Mouse (Mus musculus) kidney, embryonic 15.5 days (tissue): ENCODE data around the gene Dmxl2. TPM values are rescaled to one million over a fixed set of nuclear protein-coding genes. Genes with fewer than 3 reads are reported as not detected.

Experiments
- ATAC-seq: fragments of 200-750 bp; cut with Nextera tagmentation; replicated peaks from 2 replicates; pipeline ENCODE4 v1.8.0; 2017; ENCODE audit warnings: moderate TSS enrichment; ENCODE audit not compliant: low FRiP score
- H3K27ac ChIP-seq: fragments of 300-500 bp; sonication (generic); 2 replicates; pipeline ENCODE4 v1.5.1; 2015; ENCODE audit warnings: mild to moderate bottlenecking, inconsistent platforms
- H3K27me3 ChIP-seq: fragments of 300-500 bp; sonication (generic); 2 replicates; pipeline ENCODE4 v1.6.1; 2015; ENCODE audit warnings: inconsistent platforms
- H3K36me3 ChIP-seq: fragments of 300-500 bp; sonication (generic); 2 replicates; pipeline ENCODE4 v1.6.1; 2015; ENCODE audit warnings: inconsistent platforms
- H3K4me1 ChIP-seq: fragments of 300-500 bp; sonication (generic); 2 replicates; pipeline ENCODE4 v1.6.1; 2015; ENCODE audit warnings: inconsistent platforms
- H3K4me2 ChIP-seq: fragments of 300-500 bp; sonication (generic); 2 replicates; pipeline ENCODE4 v1.6.1; 2015; ENCODE audit warnings: moderate library complexity, mild to moderate bottlenecking, inconsistent platforms
- H3K4me3 ChIP-seq: fragments of 300-500 bp; sonication (generic); replicated peaks from 2 replicates; pipeline ENCODE4 v1.5.1; 2015; ENCODE audit warnings: mild to moderate bottlenecking, inconsistent platforms
- H3K9ac ChIP-seq: fragments of 300-500 bp; sonication (generic); 2 replicates; pipeline ENCODE4 v1.6.1; 2015; ENCODE audit warnings: mild to moderate bottlenecking, inconsistent platforms
- H3K9me3 ChIP-seq: fragments of 300-500 bp; sonication (generic); replicated peaks from 2 replicates; pipeline ENCODE4 v1.6.1; 2016; ENCODE audit warnings: inconsistent platforms
- WGBS: fragments of 180-500 bp; shearing (Covaris S2); methylation state at CpG from one replicate; pipeline ENCODE4 v1.1.7; 2015; ENCODE audit warnings: mixed read lengths; 5-methylcytosine and 5-hydroxymethylcytosine counted together
- polyA plus RNA-seq: library from polyadenylated mRNA; unstranded; fragments of >200 nt; fragmentation: Nextera tagmentation; extraction: Ambion mirVana; gene quantifications from 2 replicates; pipeline ENCODE4 v1.2.1, GENCODE M21; 2015

The Dmxl2 gene
- polyA plus RNA-seq, 1 experiment from 2014 or later: 6.3 TPM

GRCm38 (mm10) chr9:54490431-54490830 lies 11.0 kb downstream of the Dmxl2 start:
- Histone ChIP-seq H3K27ac (no peak overlapping the region), H3K4me2 (no peak overlapping the region), H3K36me3 (no peaks in the 10 kb centered on the region), H3K27me3 (no peaks in the 10 kb centered on the region), H3K9ac (no peak overlapping the region), H3K4me1 (no peaks in the 10 kb centered on the region), H3K4me3 (no peak overlapping the region), H3K9me3 (no peaks in the 10 kb centered on the region)
- no peak for ATAC-seq
- 90% methylated on average over 2 of the region's 2 CpGs for WGBS

GRCm38 (mm10) chr9:54489599-54489998 lies 11.8 kb downstream of the Dmxl2 start:
- WGBS: 74% methylated on average over 2 of the region's 2 CpGs
- H3K4me3 ChIP-seq: no peak overlapping the region
- H3K27me3 ChIP-seq: no peaks in the 10 kb centered on the region
- no peaks in the 10 kb centered on the region for H3K9me3 ChIP-seq
- H3K4me2 ChIP-seq: no peak overlapping the region
- no peak for ATAC-seq
- H3K27ac ChIP-seq: no peak overlapping the region
- H3K4me1 ChIP-seq: no peaks in the 10 kb centered on the region
- H3K36me3 ChIP-seq: no peaks in the 10 kb centered on the region
- H3K9ac ChIP-seq: no peak overlapping the region

GRCm38 (mm10) chr9:54484927-54485326 lies 16.5 kb downstream of the Dmxl2 start:
- H3K9me3 ChIP-seq: no peaks in the 10 kb centered on the region
- no peak for ATAC-seq
- no peaks in the 10 kb centered on the region for H3K36me3 ChIP-seq
- no peak overlapping the region for H3K27ac ChIP-seq
- no peaks in the 10 kb centered on the region for H3K4me1 ChIP-seq
- H3K4me3 ChIP-seq: no peak overlapping the region
- no peaks in the 10 kb centered on the region for H3K27me3 ChIP-seq
- H3K9ac ChIP-seq: no peak overlapping the region
- WGBS: 94% methylated on average over 2 of the region's 2 CpGs
- no peak overlapping the region for H3K4me2 ChIP-seq

GRCm38 (mm10) chr9:54483215-54483614 lies 18.2 kb downstream of the Dmxl2 start:
- Histone ChIP-seq H3K36me3 (no peaks in the 10 kb centered on the region), H3K9me3 (no peaks in the 10 kb centered on the region), H3K9ac (no peak overlapping the region), H3K4me2 (no peak overlapping the region), H3K4me3 (no peak overlapping the region), H3K27ac (no peak overlapping the region), H3K27me3 (no peaks in the 10 kb centered on the region), H3K4me1 (no peaks in the 10 kb centered on the region)
- no peak for ATAC-seq
- WGBS: 67% methylated on average over 4 of the region's 4 CpGs

- Histone ChIP-seq H3K9ac (no peak overlapping the region), H3K4me1 (no peaks in the 10 kb centered on the region), H3K36me3 (no peaks in the 10 kb centered on the region), H3K4me3 (no peak overlapping the region), H3K4me2 (no peak overlapping the region), H3K27me3 (no peaks in the 10 kb centered on the region), H3K27ac (no peak overlapping the region), H3K9me3 (no peaks in the 10 kb centered on the region)
- 72% methylated on average over 4 of the region's 4 CpGs for WGBS
- ATAC-seq: no peak
Measured at GRCm38 (mm10) chr9:54482763-54483162, 18.7 kb downstream of the Dmxl2 start.

GRCm38 (mm10) chr9:54479054-54479453 lies 22.4 kb downstream of the Dmxl2 start:
- no peak overlapping the region for H3K9ac ChIP-seq
- ATAC-seq: no peak
- H3K27me3 ChIP-seq: no peaks in the 10 kb centered on the region
- no peaks in the 10 kb centered on the region for H3K36me3 ChIP-seq
- H3K9me3 ChIP-seq: no peaks in the 10 kb centered on the region
- no peak overlapping the region for H3K27ac ChIP-seq
- 97% methylated on average over 1 of the region's 1 CpGs for WGBS
- no peak overlapping the region for H3K4me3 ChIP-seq
- H3K4me2 ChIP-seq: no peak overlapping the region
- H3K4me1 ChIP-seq: no peaks in the 10 kb centered on the region

GRCm38 (mm10) chr9:54478117-54478516 lies 23.3 kb downstream of the Dmxl2 start:
- 69% methylated on average over 3 of the region's 3 CpGs for WGBS
- no peaks in the 10 kb centered on the region for H3K36me3 ChIP-seq
- no peak overlapping the region for H3K4me3 ChIP-seq
- ATAC-seq: no peak
- H3K27me3 ChIP-seq: no peaks in the 10 kb centered on the region
- no peak overlapping the region for H3K27ac ChIP-seq
- no peak overlapping the region for H3K4me2 ChIP-seq
- no peaks in the 10 kb centered on the region for H3K9me3 ChIP-seq
- H3K4me1 ChIP-seq: no peaks in the 10 kb centered on the region
- H3K9ac ChIP-seq: no peak overlapping the region

- Histone ChIP-seq H3K4me1 (no peaks in the 10 kb centered on the region), H3K27ac (no peak overlapping the region), H3K9me3 (no peaks in the 10 kb centered on the region), H3K9ac (no peak overlapping the region), H3K4me2 (no peak overlapping the region), H3K36me3 (no peaks in the 10 kb centered on the region), H3K27me3 (no peaks in the 10 kb centered on the region), H3K4me3 (no peak overlapping the region)
- WGBS: 88% methylated on average over 5 of the region's 5 CpGs
- no peak for ATAC-seq
Measured at GRCm38 (mm10) chr9:54474546-54474945, 26.9 kb downstream of the Dmxl2 start.

GRCm38 (mm10) chr9:54474031-54474430 lies 27.4 kb downstream of the Dmxl2 start:
- H3K4me1 ChIP-seq: no peaks in the 10 kb centered on the region
- no peaks in the 10 kb centered on the region for H3K27me3 ChIP-seq
- no peak overlapping the region for H3K27ac ChIP-seq
- H3K9me3 ChIP-seq: no peaks in the 10 kb centered on the region
- H3K36me3 ChIP-seq: no peaks in the 10 kb centered on the region
- no peak overlapping the region for H3K4me3 ChIP-seq
- no peak for ATAC-seq
- WGBS: 57% methylated on average over 4 of the region's 4 CpGs
- no peak overlapping the region for H3K9ac ChIP-seq
- H3K4me2 ChIP-seq: no peak overlapping the region

GRCm38 (mm10) chr9:54472784-54473183 lies 28.6 kb downstream of the Dmxl2 start:
- Histone ChIP-seq H3K9ac (no peak overlapping the region), H3K4me3 (no peak overlapping the region), H3K36me3 (no peaks in the 10 kb centered on the region), H3K27ac (no peak overlapping the region), H3K4me2 (no peak overlapping the region), H3K27me3 (no peaks in the 10 kb centered on the region), H3K4me1 (no peaks in the 10 kb centered on the region), H3K9me3 (no peaks in the 10 kb centered on the region)
- 39% methylated on average over 3 of the region's 3 CpGs for WGBS
- no peak for ATAC-seq

- H3K4me2 ChIP-seq: no peak overlapping the region
- H3K4me1 ChIP-seq: no peaks in the 10 kb centered on the region
- no peaks in the 10 kb centered on the region for H3K36me3 ChIP-seq
- no peak overlapping the region for H3K4me3 ChIP-seq
- H3K9me3 ChIP-seq: no peaks in the 10 kb centered on the region
- WGBS: 92% methylated on average over 2 of the region's 2 CpGs
- no peak overlapping the region for H3K27ac ChIP-seq
- no peak for ATAC-seq
- H3K9ac ChIP-seq: no peak overlapping the region
- no peaks in the 10 kb centered on the region for H3K27me3 ChIP-seq
Measured at GRCm38 (mm10) chr9:54469339-54469738, 32.1 kb downstream of the Dmxl2 start.

GRCm38 (mm10) chr9:54467433-54467933 lies 33.9 kb downstream of the Dmxl2 start:
- ATAC-seq: no peak
- Histone ChIP-seq H3K4me3 (no peak overlapping the region), H3K36me3 (no peaks in the 10 kb centered on the region), H3K27ac (no peak overlapping the region), H3K4me1 (no peaks in the 10 kb centered on the region), H3K27me3 (no peaks in the 10 kb centered on the region), H3K4me2 (no peak overlapping the region), H3K9ac (no peak overlapping the region), H3K9me3 (no peaks in the 10 kb centered on the region)
- 97% methylated on average over 1 of the region's 1 CpGs for WGBS

GRCm38 (mm10) chr9:54463483-54464054 lies 37.9 kb downstream of the Dmxl2 start:
- no peak overlapping the region for H3K9ac ChIP-seq
- no peak overlapping the region for H3K4me3 ChIP-seq
- 85% methylated on average over 4 of the region's 4 CpGs for WGBS
- ATAC-seq: no peak
- no peaks in the 10 kb centered on the region for H3K36me3 ChIP-seq
- no peaks in the 10 kb centered on the region for H3K4me1 ChIP-seq
- H3K27me3 ChIP-seq: no peaks in the 10 kb centered on the region
- H3K9me3 ChIP-seq: no peaks in the 10 kb centered on the region
- H3K27ac ChIP-seq: no peak overlapping the region
- H3K4me2 ChIP-seq: no peak overlapping the region
